Mouse (Mus musculus) MEL (cell line): ENCODE measurements at regions not wholly inside any gene's neighbourhood (a gene's known extent, or its start where the extent isn't known, plus 50 kb on each side); places are given as distances from the start of the nearest gene placed in this dataset.

Experiments
- DNase-seq: peaks from one replicate; pipeline ENCODE4 v3.0.0; 2011; ENCODE audit warnings: low read depth, low spot score
- H3K27ac ChIP-seq: 2 replicates; pipeline ENCODE4 v1.5.1; 2012; ENCODE audit warnings: low read depth, mild to moderate bottlenecking, control low read depth, low read length, moderate library complexity; ENCODE audit not compliant: control insufficient read depth
- H3K27me3 ChIP-seq, 2 experiments: fragments of 150-350 bp in 1 of 2; sonication (generic) in 1 of 2; 2 replicates each; pipeline ENCODE4 v1.6.1; 2012; ENCODE audit warnings: low read length in 2 of 2, mild to moderate bottlenecking in 2 of 2, improper control_type of control experiment in 1 of 2, moderate library complexity in 1 of 2; ENCODE audit not compliant: insufficient read depth in 2 of 2, control insufficient read depth in 1 of 2
- H3K36me3 ChIP-seq, 2 experiments: 2 replicates each; pipeline ENCODE4 v1.6.1; 2012 to 2014; ENCODE audit warnings: low read length in 2 of 2, improper control_type of control experiment in 1 of 2, inconsistent platforms in 1 of 2, mild to moderate bottlenecking in 1 of 2; ENCODE audit not compliant: insufficient read depth in 2 of 2, control insufficient read depth in 1 of 2
- H3K4me1 ChIP-seq, 2 experiments: fragments of 150-350 bp in 1 of 2; sonication (generic) in 1 of 2; 2 replicates each; pipeline ENCODE4 v1.6.1; 2012; ENCODE audit warnings: low read length in 2 of 2, improper control_type of control experiment in 1 of 2, mild to moderate bottlenecking in 1 of 2; ENCODE audit not compliant: insufficient read depth in 2 of 2, control insufficient read depth in 1 of 2
- H3K4me3 ChIP-seq, 2 experiments: fragments of 150-350 bp in 1 of 2; sonication (generic) in 1 of 2; 2 replicates each; pipeline ENCODE4 v1.5.1; 2012; ENCODE audit warnings: low read depth in 2 of 2, low read length in 2 of 2, mild to moderate bottlenecking in 2 of 2, moderate library complexity in 2 of 2, control low read depth in 1 of 2, improper control_type of control experiment in 1 of 2; ENCODE audit not compliant: control insufficient read depth in 1 of 2, insufficient read depth in 1 of 2
- H3K79me2 ChIP-seq: 2 replicates; pipeline ENCODE4 v1.6.1; 2012; ENCODE audit warnings: mild to moderate bottlenecking, low read length, moderate library complexity; ENCODE audit not compliant: control insufficient read depth, poor library complexity, insufficient read depth
- H3K9ac ChIP-seq: 2 replicates; pipeline ENCODE4 v1.6.1; 2012; ENCODE audit warnings: low read depth, mild to moderate bottlenecking, control low read depth, low read length, moderate library complexity; ENCODE audit not compliant: control insufficient read depth, poor library complexity, severe bottlenecking
- H3K9me3 ChIP-seq: fragments of 150-350 bp; sonication (generic); replicated peaks from 2 replicates; pipeline ENCODE4 v1.6.1; 2012; ENCODE audit warnings: mild to moderate bottlenecking, low read length, improper control_type of control experiment, moderate library complexity; ENCODE audit not compliant: insufficient read depth
- CHD2 ChIP-seq: IDR thresholded peaks from 2 replicates; pipeline ENCODE4 v1.6.1; 2011; ENCODE audit warnings: low read length, improper control_type of control experiment
- CTCF ChIP-seq, 3 experiments: IDR thresholded peaks in 2 of 3; conservative IDR thresholded peaks in 1 of 3; 2 replicates each; pipeline ENCODE4 v1.5.1; 2011 to 2012; ENCODE audit warnings: low read length in 3 of 3, low read depth in 2 of 3, mild to moderate bottlenecking in 2 of 3, improper control_type of control experiment in 1 of 3, inconsistent platforms in 1 of 3, mixed read lengths in 1 of 3, moderate library complexity in 1 of 3; ENCODE audit not compliant: control insufficient read depth in 1 of 3, insufficient read depth in 1 of 3, poor library complexity in 1 of 3, severe bottlenecking in 1 of 3
- E2F4 ChIP-seq: IDR thresholded peaks from 2 replicates; pipeline ENCODE4 v1.6.1; 2011; ENCODE audit warnings: low read depth, low read length, improper control_type of control experiment, borderline replicate concordance
- EP300 ChIP-seq, 2 experiments: IDR thresholded peaks; 2 replicates each; pipeline ENCODE4 v1.6.1; 2011; ENCODE audit warnings: improper control_type of control experiment in 2 of 2, low read length in 2 of 2, low read depth in 1 of 2, mild to moderate bottlenecking in 1 of 2
- JUND ChIP-seq: IDR thresholded peaks from 2 replicates; pipeline ENCODE4 v1.6.1; 2011; ENCODE audit warnings: low read depth, mild to moderate bottlenecking, improper control_type of control experiment, low read length
- MAFK ChIP-seq: IDR thresholded peaks from 2 replicates; pipeline ENCODE4 v1.6.1; 2011; ENCODE audit warnings: low read depth, mild to moderate bottlenecking, low read length, improper control_type of control experiment, borderline replicate concordance
- MAZ ChIP-seq: IDR thresholded peaks from 2 replicates; pipeline ENCODE4 v1.6.1; 2012; ENCODE audit warnings: low read depth, mild to moderate bottlenecking, inconsistent platforms, low read length, improper control_type of control experiment
- MYC ChIP-seq: IDR thresholded peaks from 2 replicates; pipeline ENCODE4 v1.6.1; 2011; ENCODE audit warnings: low read depth, mild to moderate bottlenecking, low read length, improper control_type of control experiment, moderate library complexity
- NELFE ChIP-seq: IDR thresholded peaks from 2 replicates; pipeline ENCODE4 v1.6.1; 2011; ENCODE audit warnings: low read depth, low read length, improper control_type of control experiment
- POLR2AphosphoS5 ChIP-seq: IDR thresholded peaks from 2 replicates; pipeline ENCODE4 v1.6.1; 2012; ENCODE audit warnings: low read depth, borderline replicate concordance, mild to moderate bottlenecking, inconsistent platforms, low read length, moderate library complexity, mixed read lengths
- RAD21 ChIP-seq: IDR thresholded peaks from 2 replicates; pipeline ENCODE4 v1.6.1; 2011; ENCODE audit warnings: mild to moderate bottlenecking, low read depth, low read length, improper control_type of control experiment
- RCOR1 ChIP-seq: IDR thresholded peaks from 2 replicates; pipeline ENCODE4 v1.6.1; 2012; ENCODE audit warnings: low read depth, mild to moderate bottlenecking, inconsistent platforms, low read length, improper control_type of control experiment
- SMC3 ChIP-seq: IDR thresholded peaks from 2 replicates; pipeline ENCODE4 v1.6.1; 2011; ENCODE audit warnings: low read depth, low read length, improper control_type of control experiment
- TAL1 ChIP-seq: IDR thresholded peaks from 2 replicates; pipeline ENCODE4 v1.6.1; 2012; ENCODE audit warnings: mild to moderate bottlenecking, inconsistent platforms, low read length, moderate library complexity, mixed read lengths
- TBP ChIP-seq: IDR thresholded peaks from 2 replicates; pipeline ENCODE4 v1.8.0; 2011; ENCODE audit warnings: low read depth, low read length, improper control_type of control experiment
- TCF12 ChIP-seq: IDR thresholded peaks from 2 replicates; pipeline ENCODE4 v1.6.1; 2014; ENCODE audit warnings: low read depth, mild to moderate bottlenecking, inconsistent platforms, low read length, improper control_type of control experiment, moderate library complexity
- USF2 ChIP-seq, 2 experiments: IDR thresholded peaks; 2 replicates each; pipeline ENCODE4 v1.6.1; 2011 to 2012; ENCODE audit warnings: improper control_type of control experiment in 2 of 2, low read length in 2 of 2, borderline replicate concordance in 1 of 2, inconsistent platforms in 1 of 2, low read depth in 1 of 2, mild to moderate bottlenecking in 1 of 2; ENCODE audit not compliant: insufficient read depth in 1 of 2
- ZNF384 ChIP-seq: IDR thresholded peaks from 2 replicates; pipeline ENCODE4 v1.6.1; 2012; ENCODE audit warnings: low read depth, mild to moderate bottlenecking, inconsistent platforms, low read length, improper control_type of control experiment

DNA sequence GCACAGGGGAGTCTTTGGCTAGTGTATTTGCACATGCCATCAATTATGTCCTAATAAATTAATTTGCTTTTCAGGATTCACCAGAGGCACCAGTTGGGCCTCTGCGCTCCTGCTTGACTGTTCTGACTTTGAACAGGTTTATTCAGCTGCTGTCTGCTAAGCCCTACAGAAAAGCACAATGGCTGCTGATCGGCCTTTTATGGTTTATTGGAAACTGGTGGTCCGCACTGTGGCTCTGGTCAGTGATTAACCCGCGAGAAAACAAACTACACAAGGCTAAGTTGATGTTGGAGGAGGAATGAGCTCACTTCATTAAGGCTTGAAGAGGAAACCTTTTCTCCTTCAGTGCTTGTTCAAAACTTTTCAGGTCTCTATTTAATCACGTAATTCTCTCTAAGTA lies 208.4 kb upstream of the Gpr101 start:
- no peaks in the 10 kb centered on the region for H3K27me3 ChIP-seq
- H3K9ac ChIP-seq = no peak overlapping the region
- no peak overlapping the region for H3K4me3 ChIP-seq
- no peaks in the 10 kb centered on the region for H3K4me1 ChIP-seq
- TF ChIP-seq SMC3 (no peak), EP300 (IDR thresholded peaks at IDR 0.05; ENCODE audit: low read depth in 1 of 2, low read length in 2 of 2) (no peak), TCF12 (no peak), JUND (no peak), NELFE (no peak), USF2 (IDR thresholded peaks at IDR 0.05; ENCODE audit: borderline replicate concordance in 1 of 2, insufficient read depth in 1 of 2, low read depth in 1 of 2, low read length in 2 of 2) (no peak), CHD2 (no peak), RCOR1 (no peak), ZNF384 (no peak), MYC (no peak)
- DNase-seq = no peak
- H3K79me2 ChIP-seq = no peaks in the 10 kb centered on the region
- H3K27ac ChIP-seq = no peak overlapping the region
- H3K9me3 ChIP-seq = no peaks in the 10 kb centered on the region
- H3K36me3 ChIP-seq = no peaks in the 10 kb centered on the region

DNA sequence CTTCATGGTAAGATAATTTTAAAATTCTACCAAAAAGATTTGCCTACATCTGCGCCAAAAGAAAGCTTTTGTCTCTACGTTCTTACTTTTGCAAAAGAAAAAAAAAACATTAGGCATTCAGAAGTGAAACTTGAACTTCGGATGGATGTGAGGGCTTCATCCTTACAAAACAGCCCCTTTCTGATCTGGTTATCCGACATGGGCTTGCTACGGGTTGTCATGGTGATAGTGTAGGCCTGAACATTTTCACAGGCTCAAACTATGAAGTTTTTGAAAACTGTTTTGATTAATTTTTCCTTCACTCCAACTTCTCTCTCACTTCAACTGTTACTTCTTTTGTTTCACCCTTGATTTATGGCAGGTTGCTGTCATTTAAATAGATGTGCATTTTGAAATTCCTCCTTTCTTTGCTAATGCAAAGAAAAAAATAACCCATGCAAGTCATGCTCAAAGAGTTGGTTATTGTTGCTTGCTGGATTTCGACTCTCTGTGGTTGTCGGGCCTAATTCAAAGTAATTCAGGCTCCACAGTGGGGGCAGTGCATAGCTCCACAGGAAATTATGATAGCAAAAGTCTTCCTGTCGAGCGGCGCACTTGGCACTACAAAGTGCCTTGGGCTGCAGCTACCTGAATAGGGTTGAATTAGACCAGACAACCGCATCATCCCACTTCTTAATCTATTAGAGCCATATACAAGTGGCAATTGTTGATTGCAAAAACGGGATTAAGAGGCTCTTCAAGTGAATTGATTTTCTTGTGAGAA lies 205.7 kb upstream of the Gpr101 start:
- Histone ChIP-seq H3K27ac (no peak overlapping the region), H3K27me3 (no peaks in the 10 kb centered on the region), H3K4me3 (no peak overlapping the region), H3K36me3 (no peaks in the 10 kb centered on the region), H3K79me2 (no peaks in the 10 kb centered on the region), H3K9ac (no peak overlapping the region), H3K4me1 (no peaks in the 10 kb centered on the region), H3K9me3 (no peaks in the 10 kb centered on the region)
- DNase-seq = no peak
- TF ChIP-seq MYC (no peak), POLR2AphosphoS5 (no peak), MAZ (no peak), TAL1 (no peak), RAD21 (no peak), TBP (no peak), SMC3 (no peak), CTCF (IDR thresholded peaks at IDR 0.05 in 2 of 3, conservative IDR thresholded peaks at IDR 0.05 in 1 of 3; ENCODE audit: control insufficient read depth in 1 of 3, insufficient read depth in 1 of 3, low read depth in 2 of 3, low read length in 3 of 3, poor library complexity in 1 of 3, severe bottlenecking in 1 of 3) (no peak), JUND (no peak), E2F4 (no peak), MAFK (no peak)
